Mouse (Mus musculus) spleen, embryonic (tissue): ENCODE data around the gene 1810010D01Rik.

ENCODE experiments used
- CTCF ChIA-PET: fragments of 350-600 bp; sonication (Branson Sonifier 250); formaldehyde crosslinking; loops from one replicate; lab custom pipeline; 2022; lab: Charles Lee

The 1810010D01Rik gene

GRCm38 (mm10) chr7:145215476-145215875, 7.6 kb upstream of the 1810010D01Rik start:
- CTCF ChIA-PET, result no interaction called here

- CTCF ChIA-PET, result no interaction called here
Measured at GRCm38 (mm10) chr7:145211680-145212659, 4.1 kb upstream of the 1810010D01Rik start.

GRCm38 (mm10) chr7:145210477-145211070, 2.7 kb upstream of the 1810010D01Rik start:
- CTCF ChIA-PET, result no interaction called here

GRCm38 (mm10) chr7:145206801-145207200, 1.1 kb downstream of the 1810010D01Rik start:
- CTCF ChIA-PET, result no interaction called here

DNA sequence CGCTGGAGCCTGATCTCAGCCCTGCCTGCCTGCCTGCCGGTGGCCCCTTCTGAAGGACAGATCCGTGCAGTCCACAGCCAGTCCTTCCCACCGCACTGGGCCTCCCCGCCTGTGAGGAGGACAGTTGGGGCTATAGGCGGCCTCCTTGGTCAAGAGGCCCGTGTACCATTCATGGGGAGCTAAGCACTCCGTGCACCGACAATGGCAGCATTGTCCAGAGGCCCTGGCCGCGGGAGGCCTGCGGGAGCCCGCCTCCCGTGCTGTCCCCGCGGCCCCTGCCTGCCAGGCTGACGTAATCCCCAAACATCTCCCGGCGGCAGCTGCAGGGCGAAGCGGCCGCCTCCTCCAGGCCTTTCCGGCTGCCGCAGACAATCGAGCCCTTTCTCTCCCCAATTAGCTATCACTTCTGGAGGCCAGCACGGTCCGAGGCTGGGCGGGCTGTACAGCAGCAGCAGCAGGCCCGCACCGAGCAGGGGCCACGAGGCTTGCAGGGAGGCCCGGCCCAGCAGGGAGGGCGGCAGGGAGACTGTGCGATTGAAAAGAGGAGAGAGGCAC, 1.8 kb downstream of the 1810010D01Rik start:
- CTCF ChIA-PET, result no interaction called here

GRCm38 (mm10) chr7:145205363-145205902, 2.5 kb downstream of the 1810010D01Rik start:
- CTCF ChIA-PET, result no interaction called here

- CTCF ChIA-PET, result no interaction called here
Measured at GRCm38 (mm10) chr7:145199711-145200110, 8.2 kb downstream of the 1810010D01Rik start.

DNA sequence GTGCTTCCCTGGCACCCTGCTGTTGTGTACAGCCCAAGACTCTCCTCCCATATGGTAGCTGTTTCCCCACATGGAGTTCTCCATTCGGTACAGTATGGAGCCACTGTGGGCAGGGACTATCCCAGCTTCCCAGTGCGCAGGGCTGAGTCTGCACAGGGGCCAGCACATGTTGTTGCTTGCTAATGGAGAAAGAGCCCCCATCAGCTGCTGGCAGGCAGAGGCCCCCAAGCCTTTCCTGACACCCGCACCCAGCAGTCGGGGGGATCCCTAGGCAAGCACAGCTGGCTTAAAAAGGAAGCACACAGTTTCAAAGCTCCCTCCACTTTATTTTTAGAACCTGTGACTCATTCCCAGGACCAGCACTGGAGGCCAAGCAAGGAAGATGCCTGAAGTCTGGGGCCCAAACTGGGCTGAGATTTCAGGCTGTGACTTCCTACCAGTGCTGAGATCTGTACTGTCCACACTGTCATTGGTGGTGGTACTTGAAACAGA, 9.7 kb downstream of the 1810010D01Rik start:
- CTCF ChIA-PET, result no interaction called here

DNA sequence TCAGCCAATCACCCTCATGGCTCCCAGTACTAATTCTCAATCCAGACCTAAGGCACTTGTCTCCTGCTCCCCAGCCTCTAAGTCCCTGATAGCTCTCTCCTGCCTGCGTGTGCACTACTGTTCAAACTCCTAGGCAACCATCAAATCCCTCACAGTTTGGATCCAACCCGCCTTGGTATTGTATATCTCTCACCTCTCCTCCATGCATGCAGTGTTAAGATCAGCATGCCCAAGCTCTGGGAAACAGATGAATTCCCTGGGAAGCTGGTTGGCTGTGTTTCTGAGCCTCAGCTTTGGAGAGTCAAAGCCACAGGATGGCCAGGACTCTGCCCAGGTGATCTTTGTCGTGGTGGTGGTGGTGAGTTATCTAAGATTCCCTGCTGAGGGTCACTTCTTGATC, 10.2 kb downstream of the 1810010D01Rik start:
- CTCF ChIA-PET, result no interaction called here

- CTCF ChIA-PET, result no interaction called here
Measured at GRCm38 (mm10) chr7:145197042-145197441, 10.9 kb downstream of the 1810010D01Rik start.

DNA sequence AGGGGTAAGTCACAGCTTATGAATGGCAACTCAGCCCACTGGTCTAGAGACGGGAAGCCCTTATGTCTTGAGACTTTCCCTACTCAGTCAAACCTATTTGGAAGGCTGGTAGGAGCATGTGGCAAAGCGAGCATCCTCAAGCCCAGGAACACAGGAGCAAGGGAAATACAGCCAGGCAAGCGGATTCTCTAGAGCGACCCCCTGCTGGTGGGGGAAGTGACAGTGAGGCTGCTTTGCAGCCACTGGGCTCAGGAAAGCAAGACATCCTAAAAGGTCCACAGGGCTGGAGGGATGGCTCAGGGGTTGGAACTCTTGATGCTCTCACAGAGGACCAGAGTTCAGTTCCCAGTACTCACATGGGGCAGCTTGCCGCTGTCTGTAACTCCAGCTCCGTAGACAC, 11.6 kb downstream of the 1810010D01Rik start:
- CTCF ChIA-PET, result no interaction called here

- CTCF ChIA-PET, result no interaction called here
Measured at GRCm38 (mm10) chr7:145195186-145195927, 12.6 kb downstream of the 1810010D01Rik start.

- CTCF ChIA-PET, result no interaction called here
Measured at GRCm38 (mm10) chr7:145194455-145195161, 13.3 kb downstream of the 1810010D01Rik start.

DNA sequence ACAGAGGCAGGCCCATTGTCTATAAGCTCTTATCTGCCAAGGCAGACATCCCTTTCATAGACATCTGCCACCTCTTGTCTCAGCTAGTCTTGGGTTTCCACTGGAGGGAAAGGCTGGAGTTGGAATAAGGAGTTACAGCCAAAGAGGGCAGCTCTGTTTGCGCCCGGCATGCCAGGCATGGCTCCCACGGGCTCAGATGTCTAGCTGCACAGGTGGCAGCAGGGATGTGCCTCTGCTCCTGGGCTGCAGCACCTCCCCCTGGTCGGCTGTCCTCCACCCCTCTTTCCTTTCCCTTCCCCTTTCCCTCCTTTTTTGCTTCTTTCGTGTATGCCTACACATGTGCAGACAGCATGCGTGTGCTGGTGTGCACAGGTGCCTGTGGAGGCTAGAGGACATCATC, 15.1 kb downstream of the 1810010D01Rik start:
- CTCF ChIA-PET, result no interaction called here

DNA sequence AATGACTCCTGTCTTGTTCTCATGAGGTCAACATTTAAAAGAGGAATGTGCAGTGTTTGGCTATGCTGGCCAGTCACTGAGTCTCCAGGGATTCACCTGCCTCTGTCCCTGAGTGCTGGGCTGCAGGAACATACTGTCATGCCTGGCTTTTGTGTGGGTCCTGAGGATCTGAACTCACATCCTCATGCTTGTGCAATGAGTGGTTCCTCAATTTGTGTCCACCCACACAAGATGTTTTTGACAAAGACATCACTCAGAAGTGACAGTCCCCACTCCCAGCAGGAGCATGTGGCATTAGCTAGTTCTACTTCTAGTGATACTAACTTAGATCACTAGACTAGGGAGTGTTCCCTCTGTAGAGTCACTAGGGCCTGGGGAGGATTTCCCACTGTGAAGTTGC, 17.4 kb downstream of the 1810010D01Rik start:
- CTCF ChIA-PET, result no interaction called here

GRCm38 (mm10) chr7:145189342-145189741, 18.6 kb downstream of the 1810010D01Rik start:
- CTCF ChIA-PET, result no interaction called here

- CTCF ChIA-PET, result no interaction called here
Measured at GRCm38 (mm10) chr7:145187802-145188201, 20.1 kb downstream of the 1810010D01Rik start.

- CTCF ChIA-PET, result no interaction called here
Measured at GRCm38 (mm10) chr7:145182388-145182787, 25.5 kb downstream of the 1810010D01Rik start.

- CTCF ChIA-PET, result no interaction called here
Measured at GRCm38 (mm10) chr7:145181376-145182034, 26.4 kb downstream of the 1810010D01Rik start.

DNA sequence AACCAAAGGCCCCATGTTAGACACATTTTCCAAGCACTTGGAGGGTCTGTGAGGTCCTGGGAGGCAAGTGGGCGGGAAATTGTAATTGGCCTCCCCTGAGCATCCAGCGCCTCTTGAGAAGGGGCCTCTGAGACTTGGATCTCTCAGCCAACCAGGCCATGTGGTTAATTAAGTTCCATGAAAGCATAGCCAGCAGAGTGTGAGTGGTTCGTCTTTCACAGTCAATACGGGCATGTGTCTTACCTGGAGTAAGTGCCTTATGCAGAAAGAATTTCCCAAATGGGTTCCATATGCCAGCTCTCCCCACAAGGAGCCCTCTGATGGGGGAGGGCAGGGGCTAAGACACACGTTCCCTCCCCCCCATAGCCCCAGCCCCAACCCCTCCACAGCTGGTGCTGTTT, 28.2 kb downstream of the 1810010D01Rik start:
- CTCF ChIA-PET, result no interaction called here
